Mouse (Mus musculus) small intestine, adult 2 months (tissue): ENCODE measurements around the gene Snapc4.

ENCODE experiments used
- CTCF ChIP-seq: fragments of 200-500 bp; IDR thresholded peaks from 2 replicates; pipeline ENCODE4 v1.5.1; 2012; ENCODE audit warnings: low read depth, mild to moderate bottlenecking, control low read depth, inconsistent platforms, low read length, moderate library complexity, mixed read lengths; ENCODE audit not compliant: insufficient replicate concordance, insufficient read length; ENCODE audit errors: extremely low read depth
- POLR2A ChIP-seq: fragments of 200-500 bp; IDR thresholded peaks from 2 replicates; pipeline ENCODE4 v1.6.1; 2012; ENCODE audit warnings: low read depth, mild to moderate bottlenecking, control low read depth, inconsistent platforms, low read length, moderate library complexity

DNA sequence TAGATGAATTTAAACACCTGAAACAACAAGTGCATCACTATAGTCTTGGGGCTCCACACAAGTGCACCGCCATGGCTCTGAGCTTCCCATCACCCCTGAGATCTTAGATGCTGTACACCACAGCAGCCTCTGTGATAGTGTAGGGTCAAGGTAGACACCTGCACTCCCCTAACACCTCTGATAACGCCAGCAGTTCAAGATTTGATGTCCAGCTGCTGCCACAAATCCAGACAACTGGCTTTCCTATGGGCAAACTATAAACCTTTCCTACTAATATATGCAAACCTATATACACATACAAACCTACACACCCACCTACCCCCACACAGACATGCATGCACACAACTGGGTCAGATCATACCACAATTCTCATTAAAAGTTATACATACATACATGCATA is 44.1 kb upstream of the Snapc4 start:
- TF ChIP-seq CTCF, result no peak
- no peak for TF ChIP-seq POLR2A
